Mouse (Mus musculus) C2C12 (cell line): ENCODE data around the gene D930020B18Rik. TPM values are rescaled to one million over a fixed set of nuclear protein-coding genes. Genes with fewer than 3 reads are reported as not detected.
A peak's percentile ranks its signal among the peaks of the same experiment; 100 is the strongest.

Experiments
- H3K27me3 ChIP-seq: one replicate; pipeline ENCODE4 v1.6.1; 2011; ENCODE audit not compliant: control insufficient read depth, insufficient read depth, insufficient read length
- H3K36me3 ChIP-seq: one replicate; pipeline ENCODE4 v1.6.1; 2011; ENCODE audit not compliant: control insufficient read depth, insufficient read depth
- H3K4me3 ChIP-seq: one replicate; pipeline ENCODE4 v1.5.1; 2011; ENCODE audit warnings: mild to moderate bottlenecking, control low read depth; ENCODE audit not compliant: poor library complexity, insufficient read depth, severe bottlenecking
- H3K79me2 ChIP-seq: one replicate; pipeline ENCODE4 v1.6.1; 2011; ENCODE audit not compliant: control insufficient read depth, insufficient read depth
- H3K79me3 ChIP-seq: one replicate; pipeline ENCODE4 v1.6.1; 2011; ENCODE audit warnings: low read depth, control low read depth
- H3ac ChIP-seq: one replicate; pipeline ENCODE3; 2011; ENCODE audit warnings: low read depth; ENCODE audit not compliant: control insufficient read depth, insufficient read length
- CEBPB ChIP-seq: IDR thresholded peaks from one replicate; pipeline ENCODE4 v1.6.1; 2011; ENCODE audit warnings: low read depth, mild to moderate bottlenecking, control low read depth, moderate library complexity
- CTCF ChIP-seq: IDR thresholded peaks from one replicate; pipeline ENCODE4 v1.5.1; 2011; ENCODE audit not compliant: control insufficient read depth, insufficient read depth, insufficient read length
- FOSL1 ChIP-seq: IDR thresholded peaks from one replicate; pipeline ENCODE4 v1.8.0; 2011; ENCODE audit warnings: mild to moderate bottlenecking, low read length; ENCODE audit not compliant: poor library complexity, insufficient read depth, severe bottlenecking
- MAX ChIP-seq: IDR thresholded peaks from one replicate; pipeline ENCODE4 v1.6.1; 2011; ENCODE audit warnings: mild to moderate bottlenecking, control low read depth
- MYOD1 ChIP-seq: IDR thresholded peaks from one replicate; pipeline ENCODE4 v1.6.1; 2011; ENCODE audit warnings: low read depth; ENCODE audit not compliant: control insufficient read depth, insufficient read length
- MYOG ChIP-seq: IDR thresholded peaks from one replicate; pipeline ENCODE4 v1.6.1; 2011; ENCODE audit not compliant: control insufficient read depth, insufficient read length; ENCODE audit errors: extremely low read depth
- USF1 ChIP-seq: IDR thresholded peaks from one replicate; pipeline ENCODE4 v1.6.1; 2011; ENCODE audit warnings: low read depth, mild to moderate bottlenecking, control low read depth, moderate library complexity
- polyA plus RNA-seq: library from polyadenylated mRNA; unstranded; fragments of >200 nt; fragmentation: generic; extraction: Trizol; gene quantifications from one replicate; pipeline ENCODE4 v1.2.1, GENCODE M21; 2012; ENCODE audit warnings: missing spikeins

The D930020B18Rik gene
- polyA plus RNA-seq, 1 experiment: not detected

DNA sequence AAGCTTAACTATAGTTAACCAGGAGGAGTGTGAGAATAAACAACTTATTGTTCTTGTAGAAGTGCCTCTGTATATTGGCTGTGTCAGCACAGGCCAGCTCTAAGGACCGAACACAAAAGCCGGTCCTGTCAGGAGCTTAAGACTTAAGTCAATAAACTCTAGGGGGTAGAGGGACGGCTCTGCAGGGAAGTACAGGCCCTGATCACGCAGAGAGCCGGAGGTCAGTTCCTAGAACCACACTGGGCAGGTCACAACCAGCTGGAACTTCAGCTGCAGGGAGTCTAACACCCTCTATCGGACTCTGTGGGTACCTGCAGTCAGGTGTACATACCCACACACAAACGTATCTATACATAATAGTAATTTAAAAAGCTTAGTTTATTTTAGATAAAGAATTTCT lies 25.5 kb upstream of the D930020B18Rik start:
- Histone ChIP-seq H3K4me3 (no peak overlapping the region), H3K27me3 (no peaks in the 10 kb centered on the region), H3K79me2 (peaks cover 18% of the 10 kb centered on the region), H3K79me3 (peaks cover 10% of the 10 kb centered on the region), H3ac (no peak overlapping the region), H3K36me3 (peaks cover 99% of the 10 kb centered on the region)
- TF ChIP-seq CTCF (no peak), MYOG (no peak), MAX (no peak), USF1 (no peak), FOSL1 (no peak), MYOD1 (no peak)

- no peak overlapping the region for H3ac ChIP-seq
- H3K27me3 ChIP-seq: no peaks in the 10 kb centered on the region
- peaks cover 70% of the 10 kb centered on the region for H3K79me2 ChIP-seq
- no peak overlapping the region for H3K4me3 ChIP-seq
- peaks cover 45% of the 10 kb centered on the region for H3K79me3 ChIP-seq
- H3K36me3 ChIP-seq: peaks cover 65% of the 10 kb centered on the region
- TF ChIP-seq CTCF (no peak), FOSL1 (no peak), MYOG (no peak), MYOD1 (no peak), CEBPB (no peak), USF1 (no peak), MAX (no peak)
Observed at GRCm38 (mm10) chr10:121622431-121622830, 19.0 kb upstream of the D930020B18Rik start.

- Histone ChIP-seq H3ac (no peak overlapping the region), H3K79me2 (peaks cover 70% of the 10 kb centered on the region), H3K79me3 (peaks cover 45% of the 10 kb centered on the region), H3K27me3 (no peaks in the 10 kb centered on the region), H3K4me3 (no peak overlapping the region), H3K36me3 (peaks cover 53% of the 10 kb centered on the region)
- TF ChIP-seq CEBPB (no peak), MYOG (no peak), CTCF (no peak), USF1 (no peak), FOSL1 (no peak), MAX (no peak), MYOD1 (no peak)
Observed at GRCm38 (mm10) chr10:121623670-121624069, 17.7 kb upstream of the D930020B18Rik start.

DNA sequence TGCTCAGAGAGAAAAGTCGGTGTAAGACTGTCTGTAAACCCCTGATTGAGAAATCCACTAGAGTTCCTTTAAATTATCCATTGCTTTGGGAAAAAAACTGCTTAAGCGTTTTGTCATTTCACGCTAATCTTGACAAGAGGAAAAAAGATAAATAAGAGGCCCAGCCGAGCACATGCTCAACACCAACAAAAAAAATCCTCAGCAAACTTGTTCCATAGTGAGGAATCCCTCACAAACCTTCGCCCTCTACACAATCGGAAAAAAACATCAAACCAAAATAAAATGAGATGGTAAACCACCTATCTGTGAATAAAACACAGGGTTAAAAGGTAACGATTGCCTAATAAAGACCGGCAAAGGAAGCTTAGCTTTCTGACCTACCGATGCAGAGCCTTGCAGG lies 16.4 kb upstream of the D930020B18Rik start:
- Histone ChIP-seq H3K79me3 (peaks cover 43% of the 10 kb centered on the region), H3K27me3 (no peaks in the 10 kb centered on the region), H3K79me2 (peaks cover 61% of the 10 kb centered on the region), H3K4me3 (peak overlapping the region; percentile 85), H3ac (peak overlapping the region; percentile 82), H3K36me3 (peaks cover 39% of the 10 kb centered on the region)
- TF ChIP-seq USF1: no peak
- no peak for TF ChIP-seq MYOD1
- no peak for TF ChIP-seq CTCF
- no peak for TF ChIP-seq FOSL1
- no peak for TF ChIP-seq CEBPB
- no peak for TF ChIP-seq MAX
- no peak for TF ChIP-seq MYOG

GRCm38 (mm10) chr10:121625407-121626185 lies 15.8 kb upstream of the D930020B18Rik start:
- TF ChIP-seq MYOG (no peak), CEBPB (peak; percentile 69)
- peaks cover 39% of the 10 kb centered on the region for H3K79me3 ChIP-seq
- H3ac ChIP-seq: peak overlapping the region; percentile 82
- H3K79me2 ChIP-seq: peaks cover 55% of the 10 kb centered on the region
- H3K27me3 ChIP-seq: no peaks in the 10 kb centered on the region
- H3K4me3 ChIP-seq: peak overlapping the region; percentile 85
- H3K36me3 ChIP-seq: peaks cover 33% of the 10 kb centered on the region

DNA sequence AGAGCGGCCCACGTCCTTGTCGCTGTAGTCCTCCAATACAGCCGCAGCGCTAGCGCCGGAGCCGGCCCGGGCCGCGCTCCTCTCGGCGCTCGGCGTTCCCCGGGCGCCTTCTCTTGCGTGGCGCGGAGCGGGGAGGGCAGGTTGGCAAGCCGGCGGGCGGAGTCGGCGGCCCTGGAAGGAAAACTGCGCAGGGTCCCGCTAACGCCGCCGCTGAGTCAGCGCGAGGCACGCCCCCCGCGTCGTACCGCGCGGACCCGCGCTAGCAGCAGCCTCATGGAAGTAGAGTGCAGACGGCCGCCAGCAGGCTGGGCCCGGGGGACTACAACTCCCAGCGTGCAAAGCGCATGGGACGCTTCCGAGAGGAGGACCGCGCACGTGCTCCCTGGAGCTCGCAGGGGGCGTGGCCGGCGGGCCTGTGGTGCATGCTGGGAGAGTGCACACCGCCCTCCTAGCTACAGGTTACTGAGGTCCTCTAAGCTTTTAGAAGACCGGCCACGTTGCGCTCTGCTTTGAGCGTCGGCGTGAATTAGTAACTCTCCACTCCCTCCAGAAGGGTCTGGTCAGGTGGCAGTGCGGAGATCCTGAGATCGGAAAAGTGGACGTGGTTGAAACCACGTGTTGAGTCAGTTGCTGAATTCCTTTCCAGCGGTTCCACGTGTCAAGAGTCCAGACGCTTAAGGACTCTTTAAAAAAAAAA lies 15.1 kb upstream of the D930020B18Rik start, which contains the start of gene Xpot:
TSS of gene Xpot (minus strand) at position 147 of the 697 bp plus-strand sequence.
- peak; percentile 89 for TF ChIP-seq USF1
- TF ChIP-seq MYOG: no peak
- TF ChIP-seq MAX: peak; percentile 99
- TF ChIP-seq CEBPB: no peak
- H3K79me2 ChIP-seq: peaks cover 48% of the 10 kb centered on the region
- H3K27me3 ChIP-seq: no peaks in the 10 kb centered on the region
- H3K36me3 ChIP-seq: peaks cover 27% of the 10 kb centered on the region
- peaks cover 35% of the 10 kb centered on the region for H3K79me3 ChIP-seq
- H3ac ChIP-seq: peak within 1 kb of the TSS; percentile 82
- H3K4me3 ChIP-seq: peak within 1 kb of the TSS; percentile 85
